Mouse (Mus musculus): Measurements from ENCODE around the gene 0610012G03Rik.

- no peak for TF ChIP-seq CTCF (IDR thresholded peaks at IDR 0.05; ENCODE audit: extremely low read depth, insufficient read depth, low read length)
- TF ChIP-seq POLR2A (IDR thresholded peaks at IDR 0.05; ENCODE audit: extremely low read depth, insufficient read depth, low read length), result no peak
These were observed 45.7 kb upstream of the 0610012G03Rik start for GRCm38 (mm10) chr16:31993946-31994345.
